Mouse (Mus musculus) megakaryocyte, embryonic 14.5 days (primary cell): Measurements from ENCODE around the gene Entpd5. TPM values are rescaled to one million over a fixed set of nuclear protein-coding genes. Genes with fewer than 3 reads are reported as not detected.

Experiments used
- H3K27me3 ChIP-seq: replicated peaks from 2 replicates; pipeline ENCODE3; 2012; ENCODE audit warnings: inconsistent platforms
- H3K36me3 ChIP-seq: replicated peaks from 2 replicates; pipeline ENCODE3; 2012; ENCODE audit warnings: low read length, inconsistent platforms, mixed read lengths
- H3K4me1 ChIP-seq: 2 replicates; pipeline ENCODE4 v1.6.1; 2012; ENCODE audit warnings: inconsistent platforms
- H3K4me3 ChIP-seq: replicated peaks from 2 replicates; pipeline ENCODE3; 2012; ENCODE audit warnings: moderate library complexity, mild to moderate bottlenecking, inconsistent platforms
- H3K9me3 ChIP-seq: 2 replicates; pipeline ENCODE4 v1.6.1; 2012; ENCODE audit warnings: inconsistent platforms
- FLI1 ChIP-seq: IDR thresholded peaks from 2 replicates; pipeline ENCODE4 v1.6.1; 2012; ENCODE audit warnings: low read length, inconsistent platforms, mixed read lengths
- GATA1 ChIP-seq: IDR thresholded peaks from 3 replicates; pipeline ENCODE4 v1.6.1; 2012; ENCODE audit warnings: mixed read lengths, low read length, inconsistent platforms, borderline replicate concordance
- polyA plus RNA-seq: library from polyadenylated mRNA; stranded (reverse); fragments of >175 nt; gene quantifications from 2 replicates; pipeline ENCODE4 v1.2.3, GENCODE M21; 2012; ENCODE audit warnings: low replicate concordance; ENCODE audit not compliant: insufficient read depth

Gene Entpd5
- polyA plus RNA-seq, 1 experiment, result 0.83 TPM

DNA sequence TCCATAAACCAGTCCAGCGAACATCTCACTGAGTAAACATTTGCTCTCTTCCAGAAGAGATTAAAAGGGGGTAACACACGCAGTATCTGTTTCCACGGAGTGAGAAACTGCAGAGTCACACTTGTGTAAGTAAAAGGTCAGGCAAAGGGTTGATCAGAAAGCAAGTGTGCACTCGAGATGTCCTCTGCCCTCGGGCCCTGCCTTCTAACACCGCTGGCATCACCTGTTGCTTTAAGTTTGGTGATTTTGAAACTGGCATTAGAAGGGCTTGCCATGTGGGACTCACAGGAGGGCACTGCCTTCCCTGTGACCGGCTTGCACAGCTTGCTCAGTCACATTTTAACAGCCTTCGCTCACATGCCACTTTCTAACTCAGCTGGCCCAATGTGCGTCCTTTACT, 9.2 kb downstream of the Entpd5 start:
- H3K9me3 ChIP-seq, result no peaks in the 10 kb centered on the region
- H3K36me3 ChIP-seq, result no peaks in the 10 kb centered on the region
- no peaks in the 10 kb centered on the region for H3K27me3 ChIP-seq
- peaks cover 17% of the 10 kb centered on the region for H3K4me1 ChIP-seq
- TF ChIP-seq GATA1 (no peak), FLI1 (no peak)
- H3K4me3 ChIP-seq, result peak overlapping the region; percentile 28

DNA sequence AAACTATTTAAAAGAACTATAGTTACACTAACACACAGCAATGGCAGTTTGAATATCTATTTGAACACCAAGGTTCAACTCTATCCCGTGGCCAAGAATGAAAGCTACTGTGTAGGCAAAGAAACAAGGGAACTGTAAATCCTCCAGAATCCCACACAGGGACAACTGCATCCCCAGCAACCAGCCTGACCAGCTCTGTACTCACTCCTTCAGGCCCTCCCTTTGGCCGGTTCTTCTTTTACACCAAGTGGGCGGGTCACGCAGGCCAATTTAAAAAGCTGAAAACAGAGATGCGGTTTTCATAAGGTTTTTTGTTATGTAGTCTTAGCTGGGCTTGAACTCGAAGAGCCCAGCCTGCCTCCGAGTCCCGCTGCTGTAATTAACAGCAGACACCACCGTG, 9.7 kb downstream of the Entpd5 start:
- Histone ChIP-seq H3K27me3 (no peaks in the 10 kb centered on the region), H3K4me1 (peaks cover 17% of the 10 kb centered on the region), H3K9me3 (no peaks in the 10 kb centered on the region), H3K36me3 (no peaks in the 10 kb centered on the region), H3K4me3 (no peak overlapping the region)
- no peak for TF ChIP-seq FLI1
- TF ChIP-seq GATA1, result no peak

DNA sequence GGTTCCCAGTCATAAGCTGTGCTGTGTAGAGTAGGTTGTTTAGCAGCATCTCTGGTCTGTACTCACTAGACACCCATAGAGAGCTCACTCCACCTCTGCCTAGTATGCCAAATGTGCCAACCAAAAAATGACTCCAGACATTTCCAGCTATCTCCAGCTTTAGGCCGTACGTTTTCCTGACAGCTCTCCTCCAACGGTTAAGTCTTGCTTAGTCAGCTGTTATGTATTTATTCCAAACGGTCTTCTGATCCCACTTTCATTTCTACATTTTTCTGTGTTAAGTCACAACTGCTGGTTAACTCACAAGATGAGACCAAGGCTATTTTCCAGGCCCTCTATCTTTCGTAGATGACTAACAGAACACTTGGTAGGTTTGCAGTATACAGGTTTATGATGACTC, 10.2 kb downstream of the Entpd5 start:
- no peak overlapping the region for H3K4me3 ChIP-seq
- no peaks in the 10 kb centered on the region for H3K9me3 ChIP-seq
- TF ChIP-seq GATA1, result no peak
- no peak for TF ChIP-seq FLI1
- H3K27me3 ChIP-seq, result no peaks in the 10 kb centered on the region
- peaks cover 4% of the 10 kb centered on the region for H3K36me3 ChIP-seq
- peaks cover 17% of the 10 kb centered on the region for H3K4me1 ChIP-seq

DNA sequence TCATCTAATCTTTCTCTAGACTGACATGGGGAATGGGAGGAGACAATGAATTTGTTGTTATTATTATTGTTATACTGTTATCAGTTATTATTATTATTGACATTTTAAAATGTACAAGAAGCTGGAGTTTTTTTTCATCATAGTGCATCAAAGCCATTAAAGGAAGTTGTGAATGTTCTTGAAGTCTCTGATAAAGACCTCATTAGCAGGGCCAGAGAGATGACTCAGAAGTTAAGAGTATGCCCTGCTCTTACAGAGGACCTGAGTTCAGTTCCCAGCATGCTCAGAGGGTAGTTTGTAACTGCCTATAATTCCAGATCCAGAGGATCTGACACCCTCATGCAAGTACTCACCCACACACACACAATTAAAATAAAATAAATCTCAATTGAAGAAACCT, 11.1 kb downstream of the Entpd5 start:
- Histone ChIP-seq H3K4me1 (peaks cover 17% of the 10 kb centered on the region), H3K9me3 (no peaks in the 10 kb centered on the region), H3K27me3 (no peaks in the 10 kb centered on the region), H3K4me3 (no peak overlapping the region), H3K36me3 (peaks cover 8% of the 10 kb centered on the region)
- TF ChIP-seq GATA1 (no peak), FLI1 (no peak)

DNA sequence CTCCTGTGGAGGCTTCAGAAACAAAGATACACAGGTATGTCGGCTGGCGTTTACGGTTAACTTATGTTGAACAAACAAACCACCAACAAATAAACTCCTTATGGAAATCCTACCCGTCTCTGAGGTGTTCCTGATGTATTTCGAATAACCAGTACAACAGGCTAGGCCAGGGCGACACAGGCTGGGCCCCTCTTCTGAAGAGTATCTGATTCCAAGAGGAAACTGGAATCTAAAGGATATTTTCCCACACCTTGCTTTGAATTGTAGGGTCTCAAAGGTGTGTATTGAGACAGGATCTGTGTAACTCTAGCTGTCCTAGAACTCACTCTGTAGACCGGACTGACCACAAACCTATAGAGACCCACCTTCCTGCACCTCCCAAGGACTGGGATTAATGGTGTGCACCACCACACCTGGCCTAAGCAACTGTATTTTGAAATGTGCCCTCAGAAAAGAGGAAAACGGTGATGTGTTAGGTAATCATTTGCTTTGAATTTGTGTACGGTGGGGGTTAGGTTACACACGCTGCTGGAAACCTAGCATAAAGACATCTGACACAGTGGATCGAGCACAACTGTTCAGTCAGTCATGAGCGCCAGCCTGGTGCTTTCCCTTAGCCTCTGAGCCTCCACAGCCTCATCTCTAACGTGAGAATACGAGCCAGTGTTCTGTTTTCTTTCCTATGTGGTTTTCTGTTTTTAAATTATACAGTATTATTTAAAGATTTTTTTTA, 11.7 kb downstream of the Entpd5 start:
- no peak for TF ChIP-seq GATA1
- TF ChIP-seq FLI1, result no peak

DNA sequence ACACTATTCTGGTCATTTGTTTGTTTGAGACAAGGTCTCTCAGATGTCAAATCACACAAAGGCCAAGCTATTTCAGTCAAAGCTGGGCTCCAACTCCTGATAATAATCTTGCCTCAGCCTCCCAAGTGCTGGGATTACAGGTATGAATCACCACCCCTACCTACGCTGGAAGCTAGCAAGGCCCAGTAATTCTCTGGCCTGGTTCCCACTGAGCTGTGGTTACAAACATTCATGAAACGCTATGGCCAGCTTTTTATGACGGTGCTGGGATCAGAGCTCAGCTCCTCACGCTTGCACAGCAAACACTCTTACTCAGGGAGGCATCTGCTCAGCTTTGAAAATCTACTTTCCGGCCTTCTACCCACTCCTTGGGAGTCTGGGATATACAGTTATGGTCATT, 15.0 kb downstream of the Entpd5 start:
- TF ChIP-seq FLI1 (no peak), GATA1 (no peak)
- H3K36me3 ChIP-seq, result peaks cover 14% of the 10 kb centered on the region
- no peak overlapping the region for H3K4me3 ChIP-seq
- no peaks in the 10 kb centered on the region for H3K27me3 ChIP-seq
- H3K9me3 ChIP-seq, result no peaks in the 10 kb centered on the region
- H3K4me1 ChIP-seq, result peaks cover 7% of the 10 kb centered on the region

More for the DNA sequence above, 11.7 kb downstream of the Entpd5 start:
- Histone ChIP-seq H3K27me3 (no peaks in the 10 kb centered on the region), H3K36me3 (peaks cover 11% of the 10 kb centered on the region), H3K4me3 (no peak overlapping the region), H3K4me1 (peaks cover 17% of the 10 kb centered on the region), H3K9me3 (no peaks in the 10 kb centered on the region)

DNA sequence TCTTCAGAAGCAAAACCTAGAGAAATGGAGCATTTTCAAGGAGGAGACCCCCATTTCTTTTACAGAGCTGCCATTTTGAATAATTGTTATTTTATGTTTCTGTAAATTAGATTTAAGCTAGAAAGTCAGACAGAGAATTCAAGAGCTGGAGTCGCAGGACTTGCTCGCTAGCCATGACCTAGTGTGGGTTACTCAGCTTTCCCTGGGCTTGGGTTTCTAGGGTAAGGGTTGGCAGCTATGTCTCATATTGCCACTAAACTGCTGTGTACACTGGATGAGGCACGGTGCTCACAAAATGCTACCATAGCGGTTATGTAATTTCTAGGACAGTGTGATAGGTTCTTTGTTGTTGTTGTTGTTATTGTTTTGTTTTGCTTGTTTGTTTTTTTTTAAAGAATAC, 16.1 kb downstream of the Entpd5 start:
- H3K27me3 ChIP-seq, result no peaks in the 10 kb centered on the region
- TF ChIP-seq GATA1, result no peak
- no peak for TF ChIP-seq FLI1

DNA sequence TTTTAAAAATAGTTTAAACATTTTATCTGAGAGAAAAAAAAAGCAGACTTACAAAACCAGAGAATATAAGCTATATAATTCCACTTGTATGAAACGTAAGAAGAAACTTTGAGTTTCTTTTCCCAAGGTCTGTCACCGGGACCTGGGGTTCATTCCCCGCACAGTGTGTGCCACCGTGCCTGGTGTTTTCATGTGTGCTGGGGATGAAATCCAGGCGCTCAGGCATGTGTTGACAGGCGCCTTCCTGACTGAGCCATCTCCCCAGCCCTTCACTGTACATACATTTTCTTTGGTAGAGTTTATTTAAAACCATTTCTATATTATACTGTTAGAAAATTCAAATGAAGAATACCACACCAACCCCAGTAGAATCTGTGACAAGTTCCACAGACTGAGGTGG, 18.5 kb downstream of the Entpd5 start:
- Histone ChIP-seq H3K9me3 (no peaks in the 10 kb centered on the region), H3K4me1 (peaks cover 19% of the 10 kb centered on the region), H3K27me3 (no peaks in the 10 kb centered on the region), H3K4me3 (no peak overlapping the region), H3K36me3 (peaks cover 22% of the 10 kb centered on the region)
- TF ChIP-seq GATA1 (no peak), FLI1 (no peak)

More for the DNA sequence above, 16.1 kb downstream of the Entpd5 start:
- peaks cover 14% of the 10 kb centered on the region for H3K36me3 ChIP-seq
- peaks cover 19% of the 10 kb centered on the region for H3K4me1 ChIP-seq
- H3K4me3 ChIP-seq, result no peak overlapping the region
- H3K9me3 ChIP-seq, result no peaks in the 10 kb centered on the region

DNA sequence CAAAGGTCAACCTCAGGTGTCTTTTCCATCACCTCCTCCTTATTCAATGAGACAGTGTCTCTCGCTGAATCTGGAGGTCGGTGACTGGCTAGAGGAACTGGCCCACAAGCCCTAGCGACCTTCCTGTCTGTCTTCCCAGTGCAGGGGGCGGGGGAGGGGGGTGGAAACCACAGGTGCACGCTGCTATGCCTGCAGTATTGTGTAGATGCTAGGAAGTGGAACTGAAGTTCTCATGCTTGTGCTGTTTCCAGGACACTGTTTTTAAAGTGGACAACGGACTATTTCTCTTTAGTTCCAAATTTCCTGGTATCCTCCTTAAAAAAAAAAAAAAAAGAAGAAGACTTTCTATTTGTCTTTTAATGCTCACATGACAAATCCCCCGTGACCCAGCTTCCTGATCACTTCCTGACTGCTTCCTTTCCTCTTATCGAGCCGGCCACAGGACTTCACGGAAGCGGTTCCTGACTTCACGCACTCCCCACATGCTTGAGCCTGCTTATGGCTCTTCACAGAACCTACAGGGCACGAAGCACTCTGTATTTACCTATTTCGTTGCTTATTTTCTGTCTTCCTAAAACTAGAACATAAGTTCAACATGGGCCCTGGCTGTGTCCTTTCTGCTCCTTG, 19.9 kb downstream of the Entpd5 start:
- peak overlapping the region; percentile 83 for H3K4me3 ChIP-seq

DNA sequence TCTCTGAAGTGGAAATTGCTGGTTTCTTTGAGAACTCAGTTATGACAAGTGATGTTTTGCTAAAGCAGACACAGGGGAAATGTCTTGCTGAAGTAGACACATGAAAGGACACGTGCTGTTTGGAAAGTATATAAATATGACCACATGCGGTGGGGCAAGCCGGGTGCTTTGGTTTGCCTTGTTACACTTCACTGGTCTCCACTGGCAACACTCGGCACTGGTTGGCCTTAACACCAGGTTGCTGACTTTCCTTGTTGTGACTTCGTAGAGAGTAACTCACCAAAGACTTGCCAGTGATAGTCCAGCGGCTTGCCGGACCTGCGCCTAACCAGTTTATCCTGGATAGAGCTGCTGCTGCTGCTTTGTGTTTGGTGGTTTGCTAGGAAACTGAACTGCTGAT, 20.7 kb downstream of the Entpd5 start:
- TF ChIP-seq FLI1, result no peak
- no peak for TF ChIP-seq GATA1
- Histone ChIP-seq H3K36me3 (peaks cover 24% of the 10 kb centered on the region), H3K4me1 (peaks cover 33% of the 10 kb centered on the region), H3K9me3 (no peaks in the 10 kb centered on the region), H3K4me3 (no peak overlapping the region), H3K27me3 (no peaks in the 10 kb centered on the region)

More for the DNA sequence above, 19.9 kb downstream of the Entpd5 start:
- H3K4me1 ChIP-seq, result peaks cover 33% of the 10 kb centered on the region
- H3K27me3 ChIP-seq, result no peaks in the 10 kb centered on the region
- peaks cover 31% of the 10 kb centered on the region for H3K36me3 ChIP-seq
- H3K9me3 ChIP-seq, result no peaks in the 10 kb centered on the region
- TF ChIP-seq FLI1 (no peak), GATA1 (no peak)

DNA sequence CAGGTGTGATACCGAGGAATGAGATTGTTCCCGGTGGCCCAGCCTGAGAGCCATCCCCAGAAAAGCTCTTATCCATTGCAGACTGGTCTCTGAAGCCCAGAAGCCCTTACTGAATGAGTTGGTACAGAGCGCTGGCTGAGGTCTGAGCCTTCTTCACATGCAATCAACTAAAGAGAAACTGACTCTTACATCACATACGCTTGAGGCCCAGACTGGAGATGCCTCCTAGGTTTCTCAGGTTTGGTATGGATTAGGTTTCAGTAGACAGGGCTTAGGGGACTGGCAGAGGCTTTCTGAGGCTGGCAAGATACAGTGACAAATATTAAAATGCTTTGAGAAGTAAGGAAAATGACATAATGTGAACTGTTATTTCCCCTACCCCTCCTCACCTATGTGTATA, 23.4 kb downstream of the Entpd5 start:
- Histone ChIP-seq H3K4me1 (peaks cover 33% of the 10 kb centered on the region), H3K4me3 (no peak overlapping the region), H3K27me3 (no peaks in the 10 kb centered on the region), H3K36me3 (peaks cover 21% of the 10 kb centered on the region), H3K9me3 (no peaks in the 10 kb centered on the region)
- TF ChIP-seq GATA1, result no peak
- TF ChIP-seq FLI1, result no peak
